Mouse (Mus musculus) forebrain, embryonic 16.5 days (tissue): ENCODE measurements around the gene Mtif2. TPM values are rescaled to one million over a fixed set of nuclear protein-coding genes. Genes with fewer than 3 reads are reported as not detected.
"Not testable (repeated sequence)": the region's sequence is repeated elsewhere in the genome, so short reads cannot be mapped to it uniquely, and the experiment has no call there.

Experiments
- ATAC-seq: fragments of 200-750 bp; cut with Nextera tagmentation; 2 replicates; pipeline ENCODE4 v1.8.0; 2017; ENCODE audit warnings: mild to moderate bottlenecking, moderate library complexity
- H3K27ac ChIP-seq: fragments of 300-500 bp; sonication (generic); 2 replicates; pipeline ENCODE4 v1.5.1; 2014; ENCODE audit warnings: low read length, control low read depth
- H3K27me3 ChIP-seq: fragments of 300-500 bp; sonication (generic); replicated peaks from 2 replicates; pipeline ENCODE4 v1.6.1; 2014; ENCODE audit warnings: low read length; ENCODE audit not compliant: control insufficient read depth, insufficient read depth
- H3K36me3 ChIP-seq: fragments of 300-500 bp; sonication (generic); 2 replicates; pipeline ENCODE4 v1.6.1; 2014; ENCODE audit not compliant: control insufficient read depth, insufficient read depth
- H3K4me1 ChIP-seq: fragments of 300-500 bp; sonication (generic); replicated peaks from 2 replicates; pipeline ENCODE4 v1.6.1; 2014; ENCODE audit warnings: low read length; ENCODE audit not compliant: control insufficient read depth, insufficient read depth
- H3K4me2 ChIP-seq: fragments of 300-500 bp; sonication (generic); 2 replicates; pipeline ENCODE4 v1.6.1; 2014; ENCODE audit warnings: mild to moderate bottlenecking, low read length, control low read depth
- H3K4me3 ChIP-seq: fragments of 300-500 bp; sonication (generic); replicated peaks from 2 replicates; pipeline ENCODE4 v1.5.1; 2014; ENCODE audit warnings: mild to moderate bottlenecking, low read length, control low read depth
- H3K9ac ChIP-seq: fragments of 300-500 bp; sonication (generic); replicated peaks from 2 replicates; pipeline ENCODE4 v1.6.1; 2014; ENCODE audit warnings: low read depth, low read length, control low read depth
- H3K9me3 ChIP-seq: fragments of 300-500 bp; sonication (generic); 2 replicates; pipeline ENCODE4 v1.6.1; 2016; ENCODE audit warnings: low read length; ENCODE audit not compliant: control insufficient read depth
- WGBS: fragments of 180-500 bp; shearing (Covaris S2); extraction: QIAGEN DNeasy Blood & Tissue Kit; methylation state at CpG from one replicate; pipeline ENCODE4 v1.1.7; 2014; 5-methylcytosine and 5-hydroxymethylcytosine counted together
- polyA plus RNA-seq: library from polyadenylated mRNA; unstranded; fragments of >200 nt; fragmentation: Nextera tagmentation; extraction: Ambion mirVana; gene quantifications from 2 replicates; pipeline ENCODE4 v1.2.1, GENCODE M21; 2015

The Mtif2 gene
- polyA plus RNA-seq, 1 experiment from 2014 or later, result 65.8 TPM

- Histone ChIP-seq H3K9me3 (no peaks in the 10 kb centered on the region), H3K4me3 (peak within 1 kb of the TSS; percentile 60), H3K36me3 (peaks cover under 1% of the 10 kb centered on the region; the same call in 1 of the 2 replicates), H3K27ac (peak within 1 kb of the TSS; percentile 70), H3K9ac (peak within 1 kb of the TSS; percentile 65), H3K27me3 (no peaks in the 10 kb centered on the region), H3K4me1 (peaks cover 6% of the 10 kb centered on the region; the same call in 1 of the 2 replicates), H3K4me2 (peak within 1 kb of the TSS; percentile 69)
- 4% methylated on average over 40 of the region's 40 CpGs for whole genome bisulfite sequencing
- peak; percentile 96 for ATAC-seq
Observed at GRCm38 (mm10) chr11:29514682-29515412, 11.4 kb upstream of the Mtif2 start, which contains the start of gene Prorsd1. Gene Prorsd1, minus strand, starts transcription at chr11:29515033.

- Histone ChIP-seq H3K4me2 (no peak overlapping the region), H3K36me3 (peaks cover 43% of the 10 kb centered on the region), H3K9me3 (no peaks in the 10 kb centered on the region), H3K4me3 (no peak overlapping the region), H3K4me1 (no peaks in the 10 kb centered on the region), H3K9ac (no peak overlapping the region), H3K27me3 (no peaks in the 10 kb centered on the region), H3K27ac (no peak overlapping the region)
- WGBS, result 97% methylated on average over 1 of the region's 1 CpGs
- ATAC-seq, result no peak
Observed at GRCm38 (mm10) chr11:29538201-29538600, 12.0 kb downstream of the Mtif2 start.

GRCm38 (mm10) chr11:29544225-29544945 lies 18.2 kb downstream of the Mtif2 start:
- Histone ChIP-seq H3K4me3 (no peak overlapping the region), H3K27me3 (no peaks in the 10 kb centered on the region), H3K9ac (no peak overlapping the region), H3K27ac (no peak overlapping the region), H3K4me1 (peaks cover 12% of the 10 kb centered on the region), H3K9me3 (no peaks in the 10 kb centered on the region), H3K36me3 (peaks cover 23% of the 10 kb centered on the region), H3K4me2 (no peak overlapping the region)
- ATAC-seq, result no peak
- 85% methylated on average over 3 of the region's 3 CpGs for WGBS

GRCm38 (mm10) chr11:29545150-29545752 lies 19.0 kb downstream of the Mtif2 start:
- H3K9me3 ChIP-seq, ATAC-seq, H3K9ac ChIP-seq, H3K27me3 ChIP-seq, H3K4me2 ChIP-seq, H3K4me3 ChIP-seq, H3K27ac ChIP-seq: not testable (repeated sequence)
- Histone ChIP-seq H3K36me3 (peaks cover 21% of the 10 kb centered on the region), H3K4me1 (peaks cover 12% of the 10 kb centered on the region)
- 70% methylated on average over 4 of the region's 4 CpGs for WGBS

- not testable (repeated sequence) for H3K27ac ChIP-seq, H3K27me3 ChIP-seq, H3K9ac ChIP-seq, ATAC-seq, H3K4me3 ChIP-seq, H3K9me3 ChIP-seq
- WGBS, result 97% methylated on average over 2 of the region's 2 CpGs
- H3K4me1 ChIP-seq, result peaks cover 12% of the 10 kb centered on the region
- peak overlapping the region; percentile 67 for H3K4me2 ChIP-seq
- H3K36me3 ChIP-seq, result peaks cover 17% of the 10 kb centered on the region
Observed at GRCm38 (mm10) chr11:29546297-29546696, 20.1 kb downstream of the Mtif2 start.

- 26% methylated on average over 2 of the region's 2 CpGs for WGBS
- Histone ChIP-seq H3K27me3 (no peaks in the 10 kb centered on the region), H3K36me3 (peaks cover 14% of the 10 kb centered on the region), H3K4me3 (peak overlapping the region; percentile 74), H3K4me1 (peaks cover 12% of the 10 kb centered on the region), H3K9me3 (no peaks in the 10 kb centered on the region), H3K4me2 (peak overlapping the region; percentile 67), H3K27ac (no peak overlapping the region), H3K9ac (peak overlapping the region; percentile 85; the same call in 1 of the 2 replicates)
- ATAC-seq, result no peak
Observed at GRCm38 (mm10) chr11:29546762-29547161, 20.6 kb downstream of the Mtif2 start.

- peak overlapping the region; percentile 85 for H3K9ac ChIP-seq
- no peaks in the 10 kb centered on the region for H3K27me3 ChIP-seq
- peak overlapping the region; percentile 67 for H3K4me2 ChIP-seq
- peaks cover 12% of the 10 kb centered on the region for H3K36me3 ChIP-seq
- peak overlapping the region; percentile 90 for H3K27ac ChIP-seq
- 0% methylated on average over 27 of the region's 27 CpGs for WGBS
- ATAC-seq, result peak; percentile 13
- H3K4me1 ChIP-seq, result peaks cover 12% of the 10 kb centered on the region
- no peaks in the 10 kb centered on the region for H3K9me3 ChIP-seq
- peak overlapping the region; percentile 74 for H3K4me3 ChIP-seq
Observed at GRCm38 (mm10) chr11:29547249-29547751, 21.1 kb downstream of the Mtif2 start.

GRCm38 (mm10) chr11:29547752-29548503 lies 21.7 kb downstream of the Mtif2 start, which contains the start of the genes Clhc1 and Rps27a:
Gene Clhc1, plus strand, starts transcription at chr11:29547950.
Gene Rps27a, minus strand, starts transcription at chr11:29548109.
- peaks cover 12% of the 10 kb centered on the region for H3K4me1 ChIP-seq
- peaks cover 12% of the 10 kb centered on the region; the same call in 1 of the 2 replicates for H3K36me3 ChIP-seq
- peak; percentile 98 for ATAC-seq
- H3K27me3 ChIP-seq, result no peaks in the 10 kb centered on the region
- H3K4me2 ChIP-seq, result peak within 1 kb of the TSS; percentile 82
- peak within 1 kb of the TSS; percentile 90 for H3K27ac ChIP-seq
- peak within 1 kb of the TSS; percentile 74 for H3K4me3 ChIP-seq
- no peaks in the 10 kb centered on the region for H3K9me3 ChIP-seq
- H3K9ac ChIP-seq, result peak within 1 kb of the TSS; percentile 85
- under 1% methylated on average over 46 of the region's 46 CpGs for WGBS
